Mouse (Mus musculus) embryonic fibroblast, embryonic 13.5 days (primary cell): ENCODE measurements around the gene Lin54.

ENCODE experiments used
- CTCF ChIP-seq: IDR thresholded peaks from 2 replicates; pipeline ENCODE4 v1.5.1; 2011; ENCODE audit warnings: mild to moderate bottlenecking, control low read depth, low read length, moderate library complexity, borderline replicate concordance; ENCODE audit not compliant: insufficient read depth
- POLR2A ChIP-seq: IDR thresholded peaks from 2 replicates; pipeline ENCODE4 v1.6.1; 2011; ENCODE audit warnings: low read depth, mild to moderate bottlenecking, control low read depth, low read length, moderate library complexity

- no peak for TF ChIP-seq CTCF
- TF ChIP-seq POLR2A = no peak
Observed at GRCm38 (mm10) chr5:100451871-100452270, 48.6 kb downstream of the Lin54 start.
